Mouse (Mus musculus) intestine, embryonic 16.5 days (tissue): ENCODE data around the gene Lars2. TPM values are rescaled to one million over a fixed set of nuclear protein-coding genes. Genes with fewer than 3 reads are reported as not detected.
A peak's percentile ranks its signal among the peaks of the same experiment; 100 is the strongest.
"Not testable (repeated sequence)": the region's sequence is repeated elsewhere in the genome, so short reads cannot be mapped to it uniquely, and the experiment has no call there.

Experiments
- ATAC-seq: fragments of 200-750 bp; cut with Nextera tagmentation; 2 replicates; pipeline ENCODE4 v1.8.0; 2017; ENCODE audit warnings: moderate TSS enrichment, moderate library complexity
- H3K27ac ChIP-seq: fragments of 300-500 bp; sonication (generic); 2 replicates; pipeline ENCODE4 v1.5.1; 2014; ENCODE audit warnings: mild to moderate bottlenecking, low read length
- H3K27me3 ChIP-seq: fragments of 300-500 bp; sonication (generic); replicated peaks from 2 replicates; pipeline ENCODE4 v1.6.1; 2014; ENCODE audit warnings: low read length, control low read depth, mixed read lengths; ENCODE audit not compliant: control insufficient read depth, insufficient read depth
- H3K36me3 ChIP-seq: fragments of 300-500 bp; sonication (generic); 2 replicates; pipeline ENCODE4 v1.6.1; 2014; ENCODE audit warnings: low read length, control low read depth; ENCODE audit not compliant: control insufficient read depth, insufficient read depth
- H3K4me1 ChIP-seq: fragments of 300-500 bp; sonication (generic); 2 replicates; pipeline ENCODE4 v1.6.1; 2014; ENCODE audit warnings: low read length, control low read depth, mixed read lengths; ENCODE audit not compliant: control insufficient read depth, insufficient read depth
- H3K4me2 ChIP-seq: fragments of 300-500 bp; sonication (generic); 2 replicates; pipeline ENCODE4 v1.6.1; 2014; ENCODE audit warnings: low read depth, low read length, control low read depth
- H3K4me3 ChIP-seq: fragments of 300-500 bp; sonication (generic); 2 replicates; pipeline ENCODE4 v1.5.1; 2014; ENCODE audit warnings: mild to moderate bottlenecking, low read length
- H3K9ac ChIP-seq: fragments of 300-500 bp; sonication (generic); 2 replicates; pipeline ENCODE4 v1.6.1; 2014; ENCODE audit warnings: low read depth, low read length
- H3K9me3 ChIP-seq: fragments of 300-500 bp; sonication (generic); 2 replicates; pipeline ENCODE4 v1.6.1; 2016; ENCODE audit warnings: low read length, control low read depth; ENCODE audit not compliant: control insufficient read depth
- WGBS: fragments of 180-500 bp; shearing (Covaris S2); extraction: QIAGEN DNeasy Blood & Tissue Kit; methylation state at CpG from one replicate; pipeline ENCODE4 v1.1.7; 2014; 5-methylcytosine and 5-hydroxymethylcytosine counted together
- polyA plus RNA-seq: library from polyadenylated mRNA; unstranded; fragments of >200 nt; fragmentation: Nextera tagmentation; extraction: Ambion mirVana; gene quantifications from 2 replicates; pipeline ENCODE4 v1.2.1, GENCODE M21; 2015

Gene Lars2
- polyA plus RNA-seq, 1 experiment from 2014 or later = 508 TPM

- H3K4me2 ChIP-seq = no peak overlapping the region
- 85% methylated on average over 3 of the region's 3 CpGs for WGBS
- 0 out of 2 replicates have a peak, but pooled peaks have one; percentile 40 for ATAC-seq
- no peaks in the 10 kb centered on the region for H3K27me3 ChIP-seq
- H3K36me3 ChIP-seq = no peaks in the 10 kb centered on the region; the same call in 1 of the 2 replicates
- no peak overlapping the region for H3K9ac ChIP-seq
- no peak overlapping the region for H3K27ac ChIP-seq
- no peak overlapping the region for H3K4me3 ChIP-seq
- H3K9me3 ChIP-seq = no peaks in the 10 kb centered on the region
- H3K4me1 ChIP-seq = 0 out of 2 replicates have a peak, but pooled peaks cover 2% of the 10 kb centered on the region
Measured at GRCm38 (mm10) chr9:123386347-123386746, 19.6 kb downstream of the Lars2 start.

- not testable (repeated sequence) for H3K9ac ChIP-seq, H3K27ac ChIP-seq, H3K4me2 ChIP-seq, H3K27me3 ChIP-seq, H3K36me3 ChIP-seq, ATAC-seq, H3K4me3 ChIP-seq, H3K9me3 ChIP-seq
- H3K4me1 ChIP-seq = peaks cover 12% of the 10 kb centered on the region; the same call in 1 of the 2 replicates
- whole genome bisulfite sequencing = 96% methylated on average over 11 of the region's 21 CpGs
Measured at GRCm38 (mm10) chr9:123388087-123389007, 21.6 kb downstream of the Lars2 start.

GRCm38 (mm10) chr9:123391140-123391849 is 24.6 kb downstream of the Lars2 start:
- no peaks in the 10 kb centered on the region for H3K9me3 ChIP-seq
- no peaks in the 10 kb centered on the region for H3K36me3 ChIP-seq
- no peak overlapping the region for H3K4me2 ChIP-seq
- 47% methylated on average over 5 of the region's 5 CpGs for WGBS
- H3K4me3 ChIP-seq = no peak overlapping the region
- H3K27me3 ChIP-seq = no peaks in the 10 kb centered on the region
- no peak overlapping the region for H3K9ac ChIP-seq
- ATAC-seq = peak; percentile 68; the same call in 1 of the 2 replicates
- peaks cover 12% of the 10 kb centered on the region; the same call in 1 of the 2 replicates for H3K4me1 ChIP-seq
- H3K27ac ChIP-seq = peak overlapping the region; percentile 34

DNA sequence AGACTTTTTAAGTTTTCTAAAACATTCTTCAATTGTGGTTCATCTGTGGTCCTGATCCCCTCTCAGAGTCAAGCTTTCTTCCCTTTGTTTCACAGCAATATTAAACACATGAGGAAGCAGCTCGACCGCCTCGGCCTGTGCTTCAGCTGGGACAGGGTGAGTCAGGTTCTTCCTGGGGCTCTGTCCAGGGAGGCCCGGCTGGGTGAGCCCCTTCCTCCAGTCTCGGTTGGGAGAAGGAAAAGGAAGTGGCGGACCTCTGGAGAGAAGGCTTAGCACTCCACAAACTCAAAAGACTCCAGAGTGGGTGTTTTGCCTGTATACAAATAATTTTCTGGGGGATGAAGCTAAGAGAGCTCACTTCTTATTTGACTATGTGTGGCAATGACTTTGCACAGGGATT is 28.1 kb downstream of the Lars2 start:
- no peak overlapping the region for H3K9ac ChIP-seq
- H3K27ac ChIP-seq = no peak overlapping the region
- H3K9me3 ChIP-seq = no peaks in the 10 kb centered on the region
- peaks cover 12% of the 10 kb centered on the region; the same call in 1 of the 2 replicates for H3K4me1 ChIP-seq
- no peaks in the 10 kb centered on the region for H3K27me3 ChIP-seq
- H3K4me3 ChIP-seq = no peak overlapping the region
- H3K36me3 ChIP-seq = no peaks in the 10 kb centered on the region
- WGBS = 42% methylated on average over 6 of the region's 6 CpGs
- no peak for ATAC-seq
- no peak overlapping the region for H3K4me2 ChIP-seq

- Histone ChIP-seq H3K27ac (no peak overlapping the region), H3K4me1 (0 out of 2 replicates have a peak, but pooled peaks cover 2% of the 10 kb centered on the region), H3K4me3 (no peak overlapping the region), H3K9me3 (no peaks in the 10 kb centered on the region), H3K36me3 (no peaks in the 10 kb centered on the region), H3K27me3 (no peaks in the 10 kb centered on the region), H3K9ac (no peak overlapping the region), H3K4me2 (no peak overlapping the region)
- no peak for ATAC-seq
- WGBS = 62% methylated on average over 6 of the region's 6 CpGs
Measured at GRCm38 (mm10) chr9:123397701-123398100, 31.0 kb downstream of the Lars2 start.

- ATAC-seq = no peak
- Histone ChIP-seq H3K9me3 (no peaks in the 10 kb centered on the region), H3K36me3 (no peaks in the 10 kb centered on the region), H3K4me2 (no peak overlapping the region), H3K4me1 (no peaks in the 10 kb centered on the region), H3K9ac (no peak overlapping the region), H3K27ac (no peak overlapping the region), H3K4me3 (no peak overlapping the region), H3K27me3 (no peaks in the 10 kb centered on the region)
- WGBS = 85% methylated on average over 3 of the region's 3 CpGs
Measured at GRCm38 (mm10) chr9:123402215-123402614, 35.5 kb downstream of the Lars2 start.

- WGBS = 75% methylated on average over 3 of the region's 3 CpGs
- H3K4me3 ChIP-seq = no peak overlapping the region
- no peak overlapping the region for H3K4me2 ChIP-seq
- H3K27ac ChIP-seq = no peak overlapping the region
- no peaks in the 10 kb centered on the region for H3K9me3 ChIP-seq
- no peak overlapping the region for H3K9ac ChIP-seq
- no peaks in the 10 kb centered on the region for H3K4me1 ChIP-seq
- H3K36me3 ChIP-seq = no peaks in the 10 kb centered on the region
- H3K27me3 ChIP-seq = no peaks in the 10 kb centered on the region
- ATAC-seq = no peak
Measured at GRCm38 (mm10) chr9:123403031-123403430, 36.3 kb downstream of the Lars2 start.

GRCm38 (mm10) chr9:123405231-123405630 is 38.5 kb downstream of the Lars2 start:
- no peak overlapping the region for H3K4me2 ChIP-seq
- H3K27me3 ChIP-seq = no peaks in the 10 kb centered on the region
- no peaks in the 10 kb centered on the region for H3K36me3 ChIP-seq
- H3K9ac ChIP-seq = no peak overlapping the region
- no peaks in the 10 kb centered on the region for H3K9me3 ChIP-seq
- H3K4me3 ChIP-seq = no peak overlapping the region
- H3K27ac ChIP-seq = no peak overlapping the region
- ATAC-seq = no peak
- H3K4me1 ChIP-seq = no peaks in the 10 kb centered on the region
- WGBS = 69% methylated on average over 1 of the region's 1 CpGs

GRCm38 (mm10) chr9:123408771-123409170 is 42.0 kb downstream of the Lars2 start:
- no peak overlapping the region for H3K9ac ChIP-seq
- no peak overlapping the region for H3K4me2 ChIP-seq
- ATAC-seq = no peak
- 84% methylated on average over 2 of the region's 2 CpGs for WGBS
- H3K36me3 ChIP-seq = no peaks in the 10 kb centered on the region; the same call in 1 of the 2 replicates
- no peaks in the 10 kb centered on the region for H3K9me3 ChIP-seq
- no peaks in the 10 kb centered on the region for H3K27me3 ChIP-seq
- no peak overlapping the region for H3K27ac ChIP-seq
- no peaks in the 10 kb centered on the region for H3K4me1 ChIP-seq
- no peak overlapping the region for H3K4me3 ChIP-seq
